Mouse (Mus musculus): ENCODE measurements around the gene Chd1l.

Gene Chd1l

GRCm38 (mm10) chr3:97617091-97617825 lies 7.3 kb upstream of the Chd1l start:
- DNase-seq (ENCODE audit: low spot score in 2 of 2), result no peak

- DNase-seq (ENCODE audit: low spot score in 2 of 2), result no peak
Measured at GRCm38 (mm10) chr3:97615933-97616332, 5.9 kb upstream of the Chd1l start.

GRCm38 (mm10) chr3:97615154-97615553 lies 5.2 kb upstream of the Chd1l start:
- DNase-seq (ENCODE audit: low spot score in 2 of 2), result no peak

GRCm38 (mm10) chr3:97611021-97611420 lies 1.0 kb upstream of the Chd1l start:
- DNase-seq (ENCODE audit: low spot score in 2 of 2), result no peak

- DNase-seq (ENCODE audit: low spot score in 2 of 2), result no peak
Measured at GRCm38 (mm10) chr3:97609201-97609844, 680 bp downstream of the Chd1l start.

GRCm38 (mm10) chr3:97600050-97600832 lies 9.8 kb downstream of the Chd1l start:
- no peak for DNase-seq (ENCODE audit: low spot score in 2 of 2)

- DNase-seq (ENCODE audit: low spot score in 2 of 2), result no peak
Measured at GRCm38 (mm10) chr3:97596796-97597195, 13.2 kb downstream of the Chd1l start.

GRCm38 (mm10) chr3:97595066-97595465 lies 14.9 kb downstream of the Chd1l start:
- DNase-seq (ENCODE audit: low spot score in 2 of 2), result no peak

- no peak for DNase-seq (ENCODE audit: low spot score in 2 of 2)
Measured at GRCm38 (mm10) chr3:97594140-97594539, 15.9 kb downstream of the Chd1l start.

- no peak for DNase-seq (ENCODE audit: low spot score in 2 of 2)
Measured at GRCm38 (mm10) chr3:97593089-97593488, 16.9 kb downstream of the Chd1l start.

- DNase-seq (ENCODE audit: low spot score in 2 of 2), result no peak
Measured at GRCm38 (mm10) chr3:97590699-97591098, 19.3 kb downstream of the Chd1l start.

- DNase-seq (ENCODE audit: low spot score in 2 of 2), result peak; percentile 46 to 75
Measured at GRCm38 (mm10) chr3:97587656-97588055, 22.3 kb downstream of the Chd1l start.

- DNase-seq (ENCODE audit: low spot score in 2 of 2), result peak; percentile 61 to 71
Measured at GRCm38 (mm10) chr3:97585383-97586160, 24.4 kb downstream of the Chd1l start.

- DNase-seq (ENCODE audit: low spot score in 2 of 2), result no peak
Measured at GRCm38 (mm10) chr3:97573807-97574206, 36.2 kb downstream of the Chd1l start.

- no peak for DNase-seq (ENCODE audit: low spot score in 2 of 2)
Measured at GRCm38 (mm10) chr3:97564588-97564987, 45.4 kb downstream of the Chd1l start.

- DNase-seq (ENCODE audit: low spot score in 2 of 2), result no peak
Measured at GRCm38 (mm10) chr3:97558554-97558953, 51.4 kb downstream of the Chd1l start.

GRCm38 (mm10) chr3:97546205-97546604 lies 63.8 kb downstream of the Chd1l start:
- DNase-seq (ENCODE audit: low spot score in 2 of 2), result no peak

GRCm38 (mm10) chr3:97540171-97540570 lies 69.8 kb downstream of the Chd1l start:
- DNase-seq (ENCODE audit: low spot score in 2 of 2), result no peak

- no peak for DNase-seq (ENCODE audit: low spot score in 2 of 2)
Measured at GRCm38 (mm10) chr3:97538634-97539033, 71.4 kb downstream of the Chd1l start.

GRCm38 (mm10) chr3:97537006-97537405 lies 73.0 kb downstream of the Chd1l start:
- DNase-seq (ENCODE audit: low spot score in 2 of 2), result no peak

GRCm38 (mm10) chr3:97535660-97536059 lies 74.3 kb downstream of the Chd1l start:
- no peak for DNase-seq (ENCODE audit: low spot score in 2 of 2)

- DNase-seq (ENCODE audit: low spot score in 2 of 2), result no peak
Measured at GRCm38 (mm10) chr3:97525458-97525857, 84.5 kb downstream of the Chd1l start.
